Mouse (Mus musculus): ENCODE results near the gene Defb6. TPM values are rescaled to one million over a fixed set of nuclear protein-coding genes. Genes with fewer than 3 reads are reported as not detected.

Gene Defb6
- polyA plus RNA-seq (2012; rRNA removed): not detected in 2 replicates

GRCm38 (mm10) chr8:19225161-19225560 is at the start of gene Defb6:
Gene Defb6 (plus strand): TSS chr8:19225478.
- no peak for DNase-seq (ENCODE audit: low spot score)

GRCm38 (mm10) chr8:19238101-19238500 is 12.8 kb downstream of the Defb6 start:
- no peak for DNase-seq (ENCODE audit: low spot score)

- no peak for DNase-seq (ENCODE audit: low spot score)
Measured at GRCm38 (mm10) chr8:19239616-19240015, 14.3 kb downstream of the Defb6 start, which contains the start of gene Defb46. Gene Defb46 (plus strand): TSS chr8:19239916.

GRCm38 (mm10) chr8:19247280-19247679 is 22.0 kb downstream of the Defb6 start, which contains the start of gene Defb5:
Gene Defb5 (plus strand): TSS chr8:19247580.
- no peak for DNase-seq (ENCODE audit: low spot score)

GRCm38 (mm10) chr8:19258136-19258535 is 32.9 kb downstream of the Defb6 start:
- DNase-seq (ENCODE audit: low spot score): no peak

GRCm38 (mm10) chr8:19259667-19260066 is 34.4 kb downstream of the Defb6 start:
- DNase-seq (ENCODE audit: low spot score): no peak

Other genes with a start within 250 kb of the Defb6 start
- gene Defb40, start 247.2 kb upstream of the Defb6 start, polyA plus RNA-seq (2012; rRNA removed): not detected in 2 replicates
- gene Defb37, start 234.4 kb upstream of the Defb6 start, polyA plus RNA-seq (2012; rRNA removed): not detected in 2 replicates
- not detected in 2 replicates for gene Defb38, start 198.9 kb upstream of the Defb6 start, polyA plus RNA-seq (2012; rRNA removed)
- gene Defb39, start 160.7 kb upstream of the Defb6 start, polyA plus RNA-seq (2012; rRNA removed): not detected in 2 replicates
- gene Defb12, start 110.6 kb upstream of the Defb6 start, polyA plus RNA-seq (2012; rRNA removed): not detected in 2 replicates
- not detected in 2 replicates for gene Defb34, start 101.7 kb upstream of the Defb6 start, polyA plus RNA-seq (2012; rRNA removed)
- gene Gm45826, start 84.7 kb upstream of the Defb6 start, polyA plus RNA-seq (2012; rRNA removed): not detected in 2 replicates
- not detected in 2 replicates for gene Defb14, start 31.1 kb upstream of the Defb6 start, polyA plus RNA-seq (2012; rRNA removed)
- gene Defb4, start 26.8 kb upstream of the Defb6 start, polyA plus RNA-seq (2012; rRNA removed): not detected in 2 replicates
- not detected in 2 replicates for gene Defb46, start 14.4 kb downstream of the Defb6 start, polyA plus RNA-seq (2012; rRNA removed)
- not detected in 2 replicates for gene Defb5, start 22.1 kb downstream of the Defb6 start, polyA plus RNA-seq (2012; rRNA removed)
- not detected in 2 replicates for gene Defb3, start 67.9 kb downstream of the Defb6 start, polyA plus RNA-seq (2012; rRNA removed)
- gene Defb8, start 222.1 kb downstream of the Defb6 start, polyA plus RNA-seq (2012; rRNA removed): not detected in 2 replicates